Mouse (Mus musculus): Measurements from ENCODE around the gene Ms4a13. TPM values are rescaled to one million over a fixed set of nuclear protein-coding genes. Genes with fewer than 3 reads are reported as not detected.
"Not testable (repeated sequence)": the region's sequence is repeated elsewhere in the genome, so short reads cannot be mapped to it uniquely, and the experiment has no call there.

The Ms4a13 gene
- polyA plus RNA-seq, 2 experiments, result not detected

DNA sequence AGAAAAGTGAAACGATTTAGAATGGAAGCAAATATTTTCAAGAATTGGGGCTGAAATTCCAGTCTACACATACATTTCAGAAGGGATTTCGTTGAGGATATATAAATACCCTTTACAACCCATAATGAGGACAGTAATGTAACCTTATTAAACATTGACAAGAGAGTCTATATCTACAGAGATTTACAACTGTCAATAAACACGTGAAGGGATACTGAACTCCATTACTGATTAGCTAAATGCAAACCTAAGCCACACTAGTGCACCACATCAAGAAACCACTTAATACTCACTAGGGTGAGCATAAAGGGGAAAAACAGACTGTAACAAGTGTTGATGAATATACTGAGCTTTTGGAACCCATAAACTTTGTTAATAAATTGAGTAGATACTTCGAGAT lies 61.2 kb downstream of the Ms4a13 start:
- Histone ChIP-seq H3K9ac (ENCODE audit: low read depth, low read length, severe bottlenecking) (no peak overlapping the region), H3K27ac (replicated peaks; ENCODE audit: low read depth, low read length) (no peak overlapping the region), H3K4me1 (ENCODE audit: control insufficient read depth, insufficient read depth, low read length) (no peaks in the 10 kb centered on the region), H3K4me3 (replicated peaks; ENCODE audit: low read length) (no peak overlapping the region), H3K9me3 (ENCODE audit: control insufficient read depth, low read length) (no peaks in the 10 kb centered on the region), H3K36me3 (ENCODE audit: control insufficient read depth, insufficient read depth, low read length) (no peaks in the 10 kb centered on the region), H3K27me3 (ENCODE audit: control insufficient read depth, insufficient read depth, low read length) (no peaks in the 10 kb centered on the region), H3K4me2 (replicated peaks; ENCODE audit: low read depth, low read length, severe bottlenecking) (no peak overlapping the region)
- ATAC-seq (ENCODE audit: low FRiP score, low read depth), result no peak
- DNase-seq (ENCODE audit: low spot score), result no peak
- WGBS, result 66% methylated on average over 4 of the region's 4 CpGs
- TF ChIP-seq POLR2A (IDR thresholded peaks at IDR 0.05; ENCODE audit: borderline replicate concordance, extremely low read depth, insufficient read depth, insufficient read length), result no peak

DNA sequence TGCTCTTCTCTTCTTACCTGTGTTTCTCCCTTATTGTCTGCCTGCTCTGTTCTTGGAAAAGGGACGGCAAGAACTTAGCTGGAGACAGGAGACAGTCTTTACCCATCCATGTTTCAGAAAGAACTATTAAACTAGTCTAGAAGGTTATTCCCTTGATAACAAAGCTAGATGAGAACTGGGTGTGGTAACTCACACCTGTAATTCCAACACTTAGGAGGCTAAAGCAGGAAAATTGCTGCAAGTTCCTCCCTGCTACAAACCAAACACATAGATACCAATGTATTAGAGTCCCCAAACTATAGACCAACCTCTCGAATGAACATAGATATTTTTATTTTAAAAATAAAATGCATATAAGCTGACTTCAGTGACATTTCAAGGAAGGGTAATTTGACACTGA lies 61.7 kb downstream of the Ms4a13 start:
- TF ChIP-seq POLR2A (IDR thresholded peaks at IDR 0.05; ENCODE audit: borderline replicate concordance, extremely low read depth, insufficient read depth, insufficient read length), result no peak
- Histone ChIP-seq H3K9me3 (ENCODE audit: control insufficient read depth, low read length) (no peaks in the 10 kb centered on the region), H3K4me3 (replicated peaks; ENCODE audit: low read length) (no peak overlapping the region), H3K27me3 (ENCODE audit: control insufficient read depth, insufficient read depth, low read length) (no peaks in the 10 kb centered on the region), H3K36me3 (ENCODE audit: control insufficient read depth, insufficient read depth, low read length) (no peaks in the 10 kb centered on the region), H3K4me2 (replicated peaks; ENCODE audit: low read depth, low read length, severe bottlenecking) (no peak overlapping the region), H3K4me1 (ENCODE audit: control insufficient read depth, insufficient read depth, low read length) (no peaks in the 10 kb centered on the region), H3K9ac (ENCODE audit: low read depth, low read length, severe bottlenecking) (no peak overlapping the region), H3K27ac (replicated peaks; ENCODE audit: low read depth, low read length) (no peak overlapping the region)
- DNase-seq (ENCODE audit: low spot score), result no peak
- no peak for ATAC-seq (ENCODE audit: low FRiP score, low read depth)
- WGBS, result 89% methylated on average over 2 of the region's 2 CpGs

- H3K4me2 ChIP-seq (replicated peaks; ENCODE audit: low read depth, low read length, severe bottlenecking); DNase-seq (ENCODE audit: low spot score); ATAC-seq (ENCODE audit: low FRiP score, low read depth); H3K4me3 ChIP-seq (replicated peaks; ENCODE audit: low read length); H3K27ac ChIP-seq (replicated peaks; ENCODE audit: low read depth, low read length); H3K9ac ChIP-seq (ENCODE audit: low read depth, low read length, severe bottlenecking); H3K27me3 ChIP-seq (ENCODE audit: control insufficient read depth, insufficient read depth, low read length); H3K36me3 ChIP-seq (ENCODE audit: control insufficient read depth, insufficient read depth, low read length); H3K9me3 ChIP-seq (ENCODE audit: control insufficient read depth, low read length); H3K4me1 ChIP-seq (ENCODE audit: control insufficient read depth, insufficient read depth, low read length): not testable (repeated sequence)
- WGBS, result 77% methylated on average over 8 of the region's 8 CpGs
Measured at GRCm38 (mm10) chr19:11130776-11131175, 65.8 kb downstream of the Ms4a13 start, which contains the start of gene 1700017D01Rik. Gene 1700017D01Rik (minus strand): TSS chr19:11130876.

DNA sequence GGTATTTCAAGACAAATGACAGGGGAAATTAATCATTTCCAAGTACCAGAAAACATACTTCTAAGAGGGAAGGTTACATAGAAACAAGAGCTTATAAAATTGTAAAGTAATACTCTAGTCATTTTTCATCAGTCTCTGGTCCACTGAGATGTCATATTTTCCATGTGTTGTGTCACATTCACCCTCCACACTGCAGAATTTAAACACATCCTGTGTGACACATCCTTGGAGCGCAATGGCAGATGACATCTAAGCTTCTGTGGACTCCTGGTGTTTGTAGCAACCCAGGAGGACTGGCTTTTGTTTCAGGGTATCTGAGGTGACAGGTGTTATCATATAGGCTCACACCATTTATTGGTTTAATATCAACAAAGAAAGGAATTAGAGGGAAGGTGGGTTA lies 66.8 kb downstream of the Ms4a13 start:
- no peaks in the 10 kb centered on the region for H3K36me3 ChIP-seq (ENCODE audit: control insufficient read depth, insufficient read depth, low read length)
- no peak for DNase-seq (ENCODE audit: low spot score)

GRCm38 (mm10) chr19:11121016-11121420 lies 75.5 kb downstream of the Ms4a13 start:
- H3K9me3 ChIP-seq (ENCODE audit: control insufficient read depth, low read length); DNase-seq (ENCODE audit: low spot score); H3K4me1 ChIP-seq (ENCODE audit: control insufficient read depth, insufficient read depth, low read length); H3K27ac ChIP-seq (replicated peaks; ENCODE audit: low read depth, low read length); H3K27me3 ChIP-seq (ENCODE audit: control insufficient read depth, insufficient read depth, low read length); H3K36me3 ChIP-seq (ENCODE audit: control insufficient read depth, insufficient read depth, low read length): not testable (repeated sequence)
- peak overlapping the region; percentile 58 for H3K9ac ChIP-seq (ENCODE audit: low read depth, low read length, severe bottlenecking)
- ATAC-seq (ENCODE audit: low FRiP score, low read depth), result peak; percentile 97
- under 1% methylated on average over 13 of the region's 38 CpGs for WGBS
- peak overlapping the region; percentile 35 for H3K4me3 ChIP-seq (replicated peaks; ENCODE audit: low read length)
- H3K4me2 ChIP-seq (replicated peaks; ENCODE audit: low read depth, low read length, severe bottlenecking), result peak overlapping the region; percentile 42; the same call in 1 of the 2 replicates

More for the DNA sequence above, 66.8 kb downstream of the Ms4a13 start:
- WGBS, result 89% methylated on average over 1 of the region's 1 CpGs
- TF ChIP-seq POLR2A (IDR thresholded peaks at IDR 0.05; ENCODE audit: borderline replicate concordance, extremely low read depth, insufficient read depth, insufficient read length), result no peak
- H3K9me3 ChIP-seq (ENCODE audit: control insufficient read depth, low read length), result peaks cover 3% of the 10 kb centered on the region
- H3K4me1 ChIP-seq (ENCODE audit: control insufficient read depth, insufficient read depth, low read length), result no peaks in the 10 kb centered on the region
- H3K27me3 ChIP-seq (ENCODE audit: control insufficient read depth, insufficient read depth, low read length), result no peaks in the 10 kb centered on the region
- H3K4me2 ChIP-seq (replicated peaks; ENCODE audit: low read depth, low read length, severe bottlenecking), result no peak overlapping the region
- no peak overlapping the region for H3K27ac ChIP-seq (replicated peaks; ENCODE audit: low read depth, low read length)
- no peak for ATAC-seq (ENCODE audit: low FRiP score, low read depth)
- no peak overlapping the region for H3K4me3 ChIP-seq (replicated peaks; ENCODE audit: low read length)
- no peak overlapping the region for H3K9ac ChIP-seq (ENCODE audit: low read depth, low read length, severe bottlenecking)

Other genes starting within 250 kb of the Ms4a13 start
- 10.3 and 11.2 TPM in 2 replicates for gene Ccdc86, start 247.5 kb downstream of the Ms4a13 start, polyA plus RNA-seq (2012; rRNA removed)
- 22.4 and 23.8 TPM in 2 replicates for gene Ccdc86, start 247.5 kb downstream of the Ms4a13 start, polyA plus RNA-seq (2014; fragmentation: Nextera tagmentation; extraction: Ambion mirVana)
- 0.08 and 0.27 TPM in 2 replicates for gene Ms4a10, start 222.1 kb downstream of the Ms4a13 start, polyA plus RNA-seq (2012; rRNA removed)
- gene Ms4a10, start 222.1 kb downstream of the Ms4a13 start, polyA plus RNA-seq (2014; fragmentation: Nextera tagmentation; extraction: Ambion mirVana), result 0.57 TPM in 1 of 2 replicates, not detected in the other
- gene Ms4a15, start 203.5 kb downstream of the Ms4a13 start, polyA plus RNA-seq (2012; rRNA removed), result not detected in 2 replicates
- not detected in 2 replicates for gene Ms4a15, start 203.5 kb downstream of the Ms4a13 start, polyA plus RNA-seq (2014; fragmentation: Nextera tagmentation; extraction: Ambion mirVana)
- 0.05 TPM in 1 of 2 replicates, not detected in the other for gene Ms4a18, start 178.7 kb downstream of the Ms4a13 start, polyA plus RNA-seq (2012; rRNA removed)
- gene Ms4a18, start 178.7 kb downstream of the Ms4a13 start, polyA plus RNA-seq (2014; fragmentation: Nextera tagmentation; extraction: Ambion mirVana), result not detected in 2 replicates
- 0.06 TPM in 1 of 2 replicates, not detected in the other for gene Ms4a8a, start 115.6 kb downstream of the Ms4a13 start, polyA plus RNA-seq (2012; rRNA removed)
- gene Ms4a8a, start 115.6 kb downstream of the Ms4a13 start, polyA plus RNA-seq (2014; fragmentation: Nextera tagmentation; extraction: Ambion mirVana), result not detected in 2 replicates
- gene 1700017D01Rik, start 65.9 kb downstream of the Ms4a13 start, polyA plus RNA-seq (2012; rRNA removed), result not detected in 2 replicates
- gene 1700017D01Rik, start 65.9 kb downstream of the Ms4a13 start, polyA plus RNA-seq (2014; fragmentation: Nextera tagmentation; extraction: Ambion mirVana), result not detected in 2 replicates
- gene 1700025F22Rik, start 31.4 kb downstream of the Ms4a13 start, polyA plus RNA-seq (2012; rRNA removed), result not detected in 2 replicates
- gene 1700025F22Rik, start 31.4 kb downstream of the Ms4a13 start, polyA plus RNA-seq (2014; fragmentation: Nextera tagmentation; extraction: Ambion mirVana), result not detected in 2 replicates
- gene Ms4a12, start 35.7 kb upstream of the Ms4a13 start, polyA plus RNA-seq (2012; rRNA removed), result not detected in 2 replicates
- not detected in 2 replicates for gene Ms4a12, start 35.7 kb upstream of the Ms4a13 start, polyA plus RNA-seq (2014; fragmentation: Nextera tagmentation; extraction: Ambion mirVana)
- gene Ms4a1, start 69.5 kb upstream of the Ms4a13 start, polyA plus RNA-seq (2012; rRNA removed), result not detected in 2 replicates
- not detected in 2 replicates for gene Ms4a1, start 69.5 kb upstream of the Ms4a13 start, polyA plus RNA-seq (2014; fragmentation: Nextera tagmentation; extraction: Ambion mirVana)
- gene Ms4a5, start 87.1 kb upstream of the Ms4a13 start, polyA plus RNA-seq (2012; rRNA removed), result not detected in 2 replicates
- gene Ms4a5, start 87.1 kb upstream of the Ms4a13 start, polyA plus RNA-seq (2014; fragmentation: Nextera tagmentation; extraction: Ambion mirVana), result not detected in 2 replicates
- 0.35 and 0.41 TPM in 2 replicates for gene Ms4a14, start 117.7 kb upstream of the Ms4a13 start, polyA plus RNA-seq (2012; rRNA removed)
- 0.10 and 0.11 TPM in 2 replicates for gene Ms4a14, start 117.7 kb upstream of the Ms4a13 start, polyA plus RNA-seq (2014; fragmentation: Nextera tagmentation; extraction: Ambion mirVana)
- gene Ms4a7, start 139.4 kb upstream of the Ms4a13 start, polyA plus RNA-seq (2012; rRNA removed), result 4.6 and 5.7 TPM in 2 replicates
- 11.2 and 12.3 TPM in 2 replicates for gene Ms4a7, start 139.4 kb upstream of the Ms4a13 start, polyA plus RNA-seq (2014; fragmentation: Nextera tagmentation; extraction: Ambion mirVana)
- gene Ms4a4a, start 178.8 kb upstream of the Ms4a13 start, polyA plus RNA-seq (2012; rRNA removed), result 1.2 and 1.9 TPM in 2 replicates
- gene Ms4a4a, start 178.8 kb upstream of the Ms4a13 start, polyA plus RNA-seq (2014; fragmentation: Nextera tagmentation; extraction: Ambion mirVana), result 3.3 and 4.4 TPM in 2 replicates
- 0.49 and 0.60 TPM in 2 replicates for gene Ms4a4c, start 208.0 kb upstream of the Ms4a13 start, polyA plus RNA-seq (2012; rRNA removed)
- 0.69 and 2.2 TPM in 2 replicates for gene Ms4a4c, start 208.0 kb upstream of the Ms4a13 start, polyA plus RNA-seq (2014; fragmentation: Nextera tagmentation; extraction: Ambion mirVana)
- gene Ms4a4b, start 246.8 kb upstream of the Ms4a13 start, polyA plus RNA-seq (2012; rRNA removed), result 0.06 TPM in 1 of 2 replicates, not detected in the other
- gene Ms4a4b, start 246.8 kb upstream of the Ms4a13 start, polyA plus RNA-seq (2014; fragmentation: Nextera tagmentation; extraction: Ambion mirVana), result 0.19 and 0.26 TPM in 2 replicates